ENCODE assay signal across 8 mouse cellular contexts in genomic region chr16:4603453-4603837, GRCm38 (mm10). TPM values are rescaled to one million over a fixed set of nuclear protein-coding genes. Genes with fewer than 3 reads are reported as not detected.
A peak's percentile ranks its signal among the peaks of the same experiment; 100 is the strongest.
DNase-seq lines count a peak whose midpoint lies in the region; ATAC-seq lines count a peak whose summit lies in the region.

No protein-coding gene starts in this region.

- H3K4me2 ChIP-seq in heart, embryonic 15.5 days: peak overlapping the region; percentile 37
- no peak overlapping the region for H3K4me2 ChIP-seq in midbrain, embryonic 14.5 days (ENCODE audit: low read length)
- peak overlapping the region; percentile 3; the same call in 1 of the 2 replicates for H3K4me2 ChIP-seq in hindbrain, embryonic 12.5 days (replicated peaks)
- no peak overlapping the region for H3K4me2 ChIP-seq in neural tube, embryonic 15.5 days

- peak overlapping the region; percentile 89 for H3K27ac ChIP-seq in heart, embryonic 15.5 days
- peak overlapping the region; percentile 72 for H3K27ac ChIP-seq in midbrain, embryonic 10.5 days (replicated peaks)
- no peak overlapping the region for H3K27ac ChIP-seq in midbrain, embryonic 14.5 days (replicated peaks; ENCODE audit: low read depth, low read length)
- H3K27ac ChIP-seq in hindbrain, embryonic 12.5 days: peak overlapping the region; percentile 67
- 0 out of 2 replicates have a peak overlapping the region, but pooled peaks have one; percentile 18 for H3K27ac ChIP-seq in neural tube, embryonic 15.5 days (replicated peaks)

- no peaks in the 10 kb centered on the region for H3K27me3 ChIP-seq in heart, embryonic 15.5 days
- H3K27me3 ChIP-seq in midbrain, embryonic 10.5 days (ENCODE audit: low read depth, poor library complexity, severe bottlenecking): no peaks in the 10 kb centered on the region
- H3K27me3 ChIP-seq in midbrain, embryonic 14.5 days (ENCODE audit: control insufficient read depth, insufficient read depth, low read length): no peaks in the 10 kb centered on the region
- no peaks in the 10 kb centered on the region for H3K27me3 ChIP-seq in hindbrain, embryonic 12.5 days
- no peaks in the 10 kb centered on the region for H3K27me3 ChIP-seq in neural tube, embryonic 15.5 days (replicated peaks)

- peak overlapping the region; percentile 36 for H3K9ac ChIP-seq in heart, embryonic 15.5 days
- H3K9ac ChIP-seq in midbrain, embryonic 14.5 days (replicated peaks; ENCODE audit: low read length): no peak overlapping the region; the same call in 1 of the 2 replicates
- peak overlapping the region; percentile 43 for H3K9ac ChIP-seq in hindbrain, embryonic 12.5 days
- H3K9ac ChIP-seq in neural tube, embryonic 15.5 days (replicated peaks): no peak overlapping the region; the same call in 1 of the 2 replicates

- H3K4me3 ChIP-seq in heart, embryonic 15.5 days: no peak overlapping the region
- peak overlapping the region; percentile 19; the same call in 1 of the 2 replicates for H3K4me3 ChIP-seq in midbrain, embryonic 10.5 days
- no peak overlapping the region for H3K4me3 ChIP-seq in midbrain, embryonic 14.5 days (replicated peaks; ENCODE audit: low read depth, low read length)
- H3K4me3 ChIP-seq in hindbrain, embryonic 12.5 days: no peak overlapping the region
- no peak overlapping the region for H3K4me3 ChIP-seq in neural tube, embryonic 15.5 days (replicated peaks)

- 42% methylated on average over 1 of the region's 1 CpGs for WGBS in heart, embryonic 15.5 days
- WGBS in midbrain, embryonic 10.5 days: 77% methylated on average over 1 of the region's 1 CpGs
- 62% methylated on average over 1 of the region's 1 CpGs for WGBS in midbrain, embryonic 14.5 days
- WGBS in hindbrain, embryonic 12.5 days: 71% methylated on average over 1 of the region's 1 CpGs
- 68% methylated on average over 1 of the region's 1 CpGs for WGBS in neural tube, embryonic 15.5 days

- H3K36me3 ChIP-seq in heart, embryonic 15.5 days: no peaks in the 10 kb centered on the region; the same call in 1 of the 2 replicates
- peaks cover 8% of the 10 kb centered on the region for H3K36me3 ChIP-seq in midbrain, embryonic 10.5 days
- H3K36me3 ChIP-seq in midbrain, embryonic 14.5 days (ENCODE audit: control insufficient read depth, insufficient read depth, low read length): no peaks in the 10 kb centered on the region
- peaks cover 1% of the 10 kb centered on the region; the same call in 1 of the 2 replicates for H3K36me3 ChIP-seq in hindbrain, embryonic 12.5 days
- no peaks in the 10 kb centered on the region for H3K36me3 ChIP-seq in neural tube, embryonic 15.5 days

- no peaks in the 10 kb centered on the region for H3K9me3 ChIP-seq in heart, embryonic 15.5 days (replicated peaks)
- no peaks in the 10 kb centered on the region for H3K9me3 ChIP-seq in midbrain, embryonic 10.5 days (replicated peaks)
- no peaks in the 10 kb centered on the region for H3K9me3 ChIP-seq in midbrain, embryonic 14.5 days (ENCODE audit: control insufficient read depth, low read length)
- H3K9me3 ChIP-seq in hindbrain, embryonic 12.5 days (replicated peaks): no peaks in the 10 kb centered on the region
- H3K9me3 ChIP-seq in neural tube, embryonic 15.5 days (replicated peaks): no peaks in the 10 kb centered on the region

- ATAC-seq in heart, embryonic 15.5 days (replicated peaks; ENCODE audit: insufficient number of reproducible peaks, insufficient read depth, low FRiP score, low read depth): no peak
- no peak for ATAC-seq in midbrain, embryonic 14.5 days (ENCODE audit: low FRiP score, low TSS enrichment)
- ATAC-seq in hindbrain, embryonic 12.5 days (ENCODE audit: low FRiP score): no peak
- ATAC-seq in neural tube, embryonic 15.5 days (ENCODE audit: low FRiP score): no peak

- H3K4me1 ChIP-seq in heart, embryonic 15.5 days (replicated peaks): peaks cover 98% of the 10 kb centered on the region
- peaks cover 98% of the 10 kb centered on the region for H3K4me1 ChIP-seq in midbrain, embryonic 10.5 days
- H3K4me1 ChIP-seq in midbrain, embryonic 14.5 days (ENCODE audit: control insufficient read depth, insufficient read depth, low read length): peaks cover 54% of the 10 kb centered on the region
- H3K4me1 ChIP-seq in hindbrain, embryonic 12.5 days: peaks cover 96% of the 10 kb centered on the region
- peaks cover 90% of the 10 kb centered on the region for H3K4me1 ChIP-seq in neural tube, embryonic 15.5 days

- no peak for DNase-seq in heart, postnatal 4 days
- no peak for DNase-seq in midbrain, embryonic 10.5 days (ENCODE audit: low spot score)
- no peak for DNase-seq in midbrain, embryonic 14.5 days
- no peak for DNase-seq in gastrocnemius, adult 18-20 months (ENCODE audit: low spot score)
- DNase-seq in spleen, adult 18-20 months: no peak

RNA-seq across cellular contexts. Expression of gene Glis2, which starts 8.9 kb away (rescaled TPM):
- polyA plus RNA-seq in heart, embryonic 15.5 days (2015; fragmentation: Nextera tagmentation; extraction: Ambion mirVana): 17.7 and 17.9 TPM in 2 replicates
- 10 to 100 TPM; 35.3 to 43.8 TPM for total RNA-seq in heart, postnatal 4 days (2021)
- 23.0 and 23.6 TPM in 2 replicates for polyA plus RNA-seq in midbrain, embryonic 10.5 days (2016; fragmentation: Nextera tagmentation; extraction: Ambion mirVana)
- 13.2 and 13.4 TPM in 2 replicates for polyA plus RNA-seq in midbrain, embryonic 14.5 days (2014; fragmentation: Nextera tagmentation; extraction: Ambion mirVana)
- polyA plus RNA-seq in hindbrain, embryonic 12.5 days (2016; fragmentation: Nextera tagmentation; extraction: Ambion mirVana): 34.0 and 34.3 TPM in 2 replicates
- polyA plus RNA-seq in neural tube, embryonic 15.5 days (2015; fragmentation: Nextera tagmentation; extraction: Ambion mirVana): 17.2 and 18.7 TPM in 2 replicates
- 1 to 10 TPM; 4.0 to 7.3 TPM for total RNA-seq in gastrocnemius, adult 18-20 months (2021)

RNA-seq across cellular contexts. Expression of gene Pam16, which starts 21.3 kb away (rescaled TPM):
- 118 and 125 TPM in 2 replicates for polyA plus RNA-seq in heart, embryonic 15.5 days (2015; fragmentation: Nextera tagmentation; extraction: Ambion mirVana)
- 10 to 100 TPM; 89.5 to 92.6 TPM for total RNA-seq in heart, postnatal 4 days (2021)
- polyA plus RNA-seq in midbrain, embryonic 10.5 days (2016; fragmentation: Nextera tagmentation; extraction: Ambion mirVana): 91.0 and 94.8 TPM in 2 replicates
- 171 and 207 TPM in 2 replicates for polyA plus RNA-seq in midbrain, embryonic 14.5 days (2014; fragmentation: Nextera tagmentation; extraction: Ambion mirVana)
- 112 and 119 TPM in 2 replicates for polyA plus RNA-seq in hindbrain, embryonic 12.5 days (2016; fragmentation: Nextera tagmentation; extraction: Ambion mirVana)
- 150 and 179 TPM in 2 replicates for polyA plus RNA-seq in neural tube, embryonic 15.5 days (2015; fragmentation: Nextera tagmentation; extraction: Ambion mirVana)
- 100 to 1,000 TPM; 108 to 113 TPM for total RNA-seq in gastrocnemius, adult 18-20 months (2021)

RNA-seq across cellular contexts. Expression of gene Vasn, which starts 36.3 kb away (rescaled TPM):
- polyA plus RNA-seq in heart, embryonic 15.5 days (2015; fragmentation: Nextera tagmentation; extraction: Ambion mirVana): 14.7 and 20.7 TPM in 2 replicates
- 10 to 100 TPM; 17.7 to 18.2 TPM for total RNA-seq in heart, postnatal 4 days (2021)
- 9.0 and 10.6 TPM in 2 replicates for polyA plus RNA-seq in midbrain, embryonic 10.5 days (2016; fragmentation: Nextera tagmentation; extraction: Ambion mirVana)
- 3.4 and 3.9 TPM in 2 replicates for polyA plus RNA-seq in midbrain, embryonic 14.5 days (2014; fragmentation: Nextera tagmentation; extraction: Ambion mirVana)
- 16.3 and 18.0 TPM in 2 replicates for polyA plus RNA-seq in hindbrain, embryonic 12.5 days (2016; fragmentation: Nextera tagmentation; extraction: Ambion mirVana)
- polyA plus RNA-seq in neural tube, embryonic 15.5 days (2015; fragmentation: Nextera tagmentation; extraction: Ambion mirVana): 7.1 and 8.8 TPM in 2 replicates
- total RNA-seq in gastrocnemius, adult 18-20 months (2021): 1 to 10 TPM; 4.1 to 5.0 TPM

RNA-seq across cellular contexts. Expression of gene Dnaja3, which starts 36.3 kb away (rescaled TPM):
- 78.3 and 79.6 TPM in 2 replicates for polyA plus RNA-seq in heart, embryonic 15.5 days (2015; fragmentation: Nextera tagmentation; extraction: Ambion mirVana)
- total RNA-seq in heart, postnatal 4 days (2021): 10 to 100 TPM; 82.7 to 84.7 TPM
- 59.9 and 66.1 TPM in 2 replicates for polyA plus RNA-seq in midbrain, embryonic 10.5 days (2016; fragmentation: Nextera tagmentation; extraction: Ambion mirVana)
- polyA plus RNA-seq in midbrain, embryonic 14.5 days (2014; fragmentation: Nextera tagmentation; extraction: Ambion mirVana): 44.8 and 55.0 TPM in 2 replicates
- 56.2 and 56.9 TPM in 2 replicates for polyA plus RNA-seq in hindbrain, embryonic 12.5 days (2016; fragmentation: Nextera tagmentation; extraction: Ambion mirVana)
- polyA plus RNA-seq in neural tube, embryonic 15.5 days (2015; fragmentation: Nextera tagmentation; extraction: Ambion mirVana): 68.6 and 71.0 TPM in 2 replicates
- 100 to 1,000 TPM in 1 of 2 experiments, 10 to 100 TPM in 1; 91.1 to 101 TPM for total RNA-seq in gastrocnemius, adult 18-20 months (2021)

RNA-seq across cellular contexts. Expression of gene Tfap4, which starts 43.8 kb away (rescaled TPM):
- 5.6 and 7.1 TPM in 2 replicates for polyA plus RNA-seq in heart, embryonic 15.5 days (2015; fragmentation: Nextera tagmentation; extraction: Ambion mirVana)
- 1 to 10 TPM; 3.5 to 4.7 TPM for total RNA-seq in heart, postnatal 4 days (2021)
- polyA plus RNA-seq in midbrain, embryonic 10.5 days (2016; fragmentation: Nextera tagmentation; extraction: Ambion mirVana): 28.0 and 32.6 TPM in 2 replicates
- polyA plus RNA-seq in midbrain, embryonic 14.5 days (2014; fragmentation: Nextera tagmentation; extraction: Ambion mirVana): 7.2 and 8.9 TPM in 2 replicates
- 13.1 and 13.8 TPM in 2 replicates for polyA plus RNA-seq in hindbrain, embryonic 12.5 days (2016; fragmentation: Nextera tagmentation; extraction: Ambion mirVana)
- polyA plus RNA-seq in neural tube, embryonic 15.5 days (2015; fragmentation: Nextera tagmentation; extraction: Ambion mirVana): 8.6 and 12.3 TPM in 2 replicates
- total RNA-seq in gastrocnemius, adult 18-20 months (2021): 1 to 10 TPM; 2.7 to 2.9 TPM

Comparison
In these comparisons a context has a peak if more than half of its experiments do, and no peak if none do; other contexts are left out.
1. H3K4me2 ChIP-seq: peak in heart, embryonic 15.5 days (single experiment) and hindbrain, embryonic 12.5 days (single experiment); none in midbrain, embryonic 14.5 days (single experiment) and neural tube, embryonic 15.5 days (single experiment).
2. H3K9ac ChIP-seq: peak in heart, embryonic 15.5 days (single experiment) and hindbrain, embryonic 12.5 days (single experiment); none in midbrain, embryonic 14.5 days (single experiment) and neural tube, embryonic 15.5 days (single experiment).